Mouse (Mus musculus): ENCODE results near the gene Cisd2. TPM values are rescaled to one million over a fixed set of nuclear protein-coding genes. Genes with fewer than 3 reads are reported as not detected.
A peak's percentile ranks its signal among the peaks of the same experiment; 100 is the strongest.

Cisd2 gene
- total RNA-seq, 4 experiments from 2014 or later, result 29.1 to 33.4 (median 31.5) TPM

DNA sequence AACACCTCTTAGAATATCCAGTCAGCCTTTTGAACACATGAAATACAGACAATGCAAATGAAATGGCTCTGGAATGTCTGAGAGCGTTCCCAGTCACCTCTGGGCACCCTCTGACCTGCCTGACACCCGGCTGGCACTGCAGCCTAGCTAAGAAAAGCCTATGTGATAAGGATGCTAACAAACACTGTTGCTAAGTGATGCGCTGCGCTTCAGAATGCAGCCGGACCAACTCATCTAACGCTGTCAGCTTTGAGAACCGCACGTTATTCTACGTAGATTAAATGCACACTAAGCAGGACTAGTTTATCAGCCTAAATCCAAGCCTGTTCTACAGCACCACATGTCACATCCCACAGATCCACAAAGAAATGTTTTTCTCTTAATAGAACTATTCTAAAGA, 11.9 kb downstream of the Cisd2 start:
- no peak for DNase-seq (ENCODE audit: low spot score in 2 of 2)

GRCm38 (mm10) chr3:135411056-135411455, 12.7 kb downstream of the Cisd2 start:
- DNase-seq (ENCODE audit: low spot score in 2 of 2), result no peak

- DNase-seq (ENCODE audit: low spot score in 2 of 2), result no peak
These were observed 14.5 kb downstream of the Cisd2 start for GRCm38 (mm10) chr3:135409219-135409618.

- DNase-seq (ENCODE audit: low spot score in 2 of 2), result no peak
These were observed 16.4 kb downstream of the Cisd2 start for GRCm38 (mm10) chr3:135407351-135407750.

- no peak for DNase-seq (ENCODE audit: low spot score in 2 of 2)
These were observed 19.1 kb downstream of the Cisd2 start for GRCm38 (mm10) chr3:135404599-135404998.

- DNase-seq (ENCODE audit: low spot score in 2 of 2), result no peak
These were observed 19.9 kb downstream of the Cisd2 start for GRCm38 (mm10) chr3:135403856-135404255.

DNA sequence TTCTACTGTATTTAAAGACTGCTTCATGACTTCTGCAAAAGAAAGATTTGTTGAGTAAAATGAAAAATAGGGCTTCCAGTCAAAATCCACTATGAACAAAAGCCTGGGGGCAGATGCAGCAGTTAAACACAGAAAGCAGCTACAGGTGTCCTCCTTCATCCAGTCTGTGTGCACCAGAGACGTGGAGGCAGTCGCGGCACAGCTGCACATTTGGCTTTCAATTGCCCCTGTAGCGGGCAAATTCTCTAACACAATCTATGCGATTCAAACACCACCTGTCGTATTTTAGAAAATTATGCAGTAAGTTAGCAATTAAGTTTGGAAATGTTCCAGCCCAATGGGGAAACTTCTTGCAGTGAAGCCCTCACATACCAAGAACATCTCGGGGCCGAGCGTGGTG, 20.5 kb downstream of the Cisd2 start:
- no peak for DNase-seq (ENCODE audit: low spot score in 2 of 2)

- peak; percentile 73 to 80 for DNase-seq (ENCODE audit: low spot score in 2 of 2)
These were observed 21.5 kb downstream of the Cisd2 start for GRCm38 (mm10) chr3:135402201-135402658.

DNA sequence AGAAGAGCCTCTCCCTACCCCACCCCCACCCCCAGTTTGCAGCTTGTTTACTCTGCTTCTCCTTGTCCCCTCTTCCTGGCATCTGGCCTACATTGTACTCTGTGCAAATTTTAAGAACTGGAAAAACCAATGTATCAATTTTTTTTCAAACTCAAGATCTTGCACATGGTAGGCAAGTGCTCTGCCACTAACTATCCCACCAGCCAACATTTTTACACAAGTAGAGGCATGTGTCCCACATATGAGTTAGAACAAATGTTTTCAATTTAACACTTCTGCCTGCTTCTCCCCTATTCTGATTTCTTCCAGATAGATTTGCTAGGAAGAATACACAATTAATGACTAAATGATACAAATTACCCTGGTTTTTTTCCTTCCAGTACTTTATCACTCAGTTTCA, 26.6 kb downstream of the Cisd2 start:
- DNase-seq (ENCODE audit: low spot score in 2 of 2), result no peak

DNA sequence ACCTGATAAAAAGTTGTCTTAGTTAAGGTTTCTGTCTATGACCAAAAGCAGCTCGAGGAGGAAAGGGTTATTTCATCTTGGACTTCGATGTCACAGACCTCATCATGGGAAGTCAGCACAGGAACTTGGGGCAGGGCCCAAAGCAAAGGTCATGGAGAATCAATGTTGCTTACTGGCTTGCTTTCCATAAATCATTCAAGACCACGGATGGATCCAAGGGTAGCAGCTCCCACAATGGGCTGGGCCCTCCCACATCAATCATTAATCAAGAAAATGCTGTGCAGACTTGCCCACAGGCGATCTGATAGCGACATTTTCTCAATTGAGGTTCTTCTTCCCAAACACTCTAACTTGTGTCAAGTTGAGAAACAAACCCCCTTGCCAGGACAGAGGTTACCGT, 27.6 kb downstream of the Cisd2 start:
- DNase-seq (ENCODE audit: low spot score in 2 of 2), result no peak

DNA sequence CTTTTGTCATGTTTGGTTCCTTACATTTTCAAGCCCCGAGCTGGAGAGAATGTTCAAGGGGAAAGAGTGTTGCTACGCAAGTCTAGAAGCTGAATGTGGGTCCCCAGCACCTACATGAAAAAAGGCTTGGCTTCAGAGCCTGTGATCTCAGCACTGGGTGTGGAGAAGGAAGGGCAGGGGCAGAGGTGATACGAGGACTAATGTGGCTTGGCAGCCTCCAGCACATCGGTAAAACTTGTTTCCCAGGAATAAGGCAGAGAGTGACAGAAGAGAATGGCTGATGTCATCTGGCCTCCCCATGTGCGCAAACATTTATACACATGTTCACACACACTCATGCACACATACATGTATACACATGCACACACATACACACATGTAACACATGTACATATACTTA, 28.6 kb downstream of the Cisd2 start:
- DNase-seq (ENCODE audit: low spot score in 2 of 2), result no peak

DNA sequence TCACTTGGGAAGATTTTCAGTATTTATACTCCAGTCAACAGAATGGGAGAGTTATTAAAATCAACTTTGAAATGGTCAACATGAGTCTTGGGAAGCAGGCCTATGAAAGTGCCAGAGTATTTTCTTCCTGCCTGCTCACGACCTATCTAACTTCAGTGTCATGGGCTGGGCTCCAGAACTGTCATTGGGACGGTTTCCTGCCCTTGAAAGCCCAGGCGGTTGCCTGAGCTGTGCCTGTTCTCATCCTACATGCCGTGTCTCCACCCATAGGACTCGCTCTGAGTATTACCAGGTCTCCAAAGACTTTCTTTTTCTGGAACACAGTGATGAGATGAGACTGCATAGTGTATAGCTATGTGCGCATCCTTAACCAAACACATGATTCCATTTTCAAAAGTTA, 30.5 kb downstream of the Cisd2 start:
- DNase-seq (ENCODE audit: low spot score in 2 of 2), result no peak

- no peak for DNase-seq (ENCODE audit: low spot score in 2 of 2)
These were observed 43.9 kb downstream of the Cisd2 start for GRCm38 (mm10) chr3:135379868-135380267.

- DNase-seq (ENCODE audit: low spot score in 2 of 2), result no peak
These were observed 46.3 kb downstream of the Cisd2 start for GRCm38 (mm10) chr3:135377445-135377844.

- no peak for DNase-seq (ENCODE audit: low spot score in 2 of 2)
These were observed 47.9 kb downstream of the Cisd2 start for GRCm38 (mm10) chr3:135375836-135376235.

DNA sequence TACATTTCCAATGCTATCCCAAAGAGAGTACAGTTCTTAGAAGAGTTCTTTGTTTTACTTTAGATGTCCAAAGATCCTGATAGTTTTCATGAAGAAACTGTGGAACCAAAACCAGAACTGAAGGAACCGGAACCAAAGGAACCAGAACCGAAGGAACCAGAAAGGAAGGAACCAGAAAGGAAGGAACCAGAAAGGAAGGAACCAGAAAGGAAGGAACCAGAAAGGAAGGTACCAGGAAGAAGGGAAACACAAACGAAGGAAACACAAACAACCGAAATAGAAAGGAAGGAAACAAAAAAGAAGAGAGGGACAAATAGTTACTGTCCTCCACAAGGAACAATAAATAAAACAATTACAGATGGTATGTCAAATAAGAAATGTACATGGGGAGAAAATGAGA, 66.3 kb downstream of the Cisd2 start:
- no peak for DNase-seq (ENCODE audit: low spot score in 2 of 2)

Other genes starting within 250 kb of the Cisd2 start
- gene Cenpe, start 211.4 kb downstream of the Cisd2 start, total RNA-seq (2022), result under 1 TPM; 0.02 to 0.24 (median 0.14) TPM
- 1 to 10 TPM; 1.4 to 2.7 (median 2.3) TPM for gene Bdh2, start 142.7 kb downstream of the Cisd2 start, total RNA-seq (2022)
- under 1 TPM in 2 of 4 experiments, not detected in 2; 0.22 to 0.25 TPM for gene Slc9b2, start 116.2 kb downstream of the Cisd2 start, total RNA-seq (2022)
- not detected for gene Slc9b1, start 75.9 kb downstream of the Cisd2 start, total RNA-seq (2022)
- gene Ube2d3, start 14.2 kb upstream of the Cisd2 start, total RNA-seq (2022), result 100 to 1,000 TPM; 303 to 346 (median 323) TPM
- gene Manba, start 61.7 kb upstream of the Cisd2 start, total RNA-seq (2022), result 1 to 10 TPM; 3.0 to 3.6 (median 3.4) TPM

All from gastrocnemius, adult 8-10 months (tissue).